Mouse (Mus musculus) intestine, embryonic 14.5 days (tissue): Measurements from ENCODE around the gene Gm21992. TPM values are rescaled to one million over a fixed set of nuclear protein-coding genes. Genes with fewer than 3 reads are reported as not detected.

Experiments
- polyA plus RNA-seq: library from polyadenylated mRNA; unstranded; fragments of >200 nt; fragmentation: Nextera tagmentation; extraction: Ambion mirVana; gene quantifications from 2 replicates; pipeline ENCODE4 v1.2.1, GENCODE M21; 2014

Gene Gm21992
- polyA plus RNA-seq, 1 experiment from 2014 or later = 25.7 TPM

Other genes starting within 250 kb of the Gm21992 start
- 8.6 and 9.3 TPM in 2 replicates for gene Lrfn4, start 195.9 kb downstream of the Gm21992 start, polyA plus RNA-seq
- 75.3 and 78.6 TPM in 2 replicates for gene Rce1, start 186.0 kb downstream of the Gm21992 start, polyA plus RNA-seq
- gene Gm960, start 112.9 kb downstream of the Gm21992 start, polyA plus RNA-seq = 3.2 and 3.8 TPM in 2 replicates
- gene Sptbn2, start 100.4 kb downstream of the Gm21992 start, polyA plus RNA-seq = 2.1 and 2.4 TPM in 2 replicates
- gene Rbm4b, start 55.1 kb downstream of the Gm21992 start, polyA plus RNA-seq = 55.0 and 62.4 TPM in 2 replicates
- 59.8 and 69.8 TPM in 2 replicates for gene Rbm4, start 17.7 kb downstream of the Gm21992 start, polyA plus RNA-seq
- gene Rbm14, start within 50 bp of the Gm21992 start, polyA plus RNA-seq = 77.1 and 82.3 TPM in 2 replicates
- gene Ccs, start 27.7 kb upstream of the Gm21992 start, polyA plus RNA-seq = 48.8 and 49.3 TPM in 2 replicates
- 0.17 TPM in 1 of 2 replicates, not detected in the other for gene Ccdc87, start 27.8 kb upstream of the Gm21992 start, polyA plus RNA-seq
- gene Ctsf, start 43.5 kb upstream of the Gm21992 start, polyA plus RNA-seq = 24.0 and 24.9 TPM in 2 replicates
- gene Actn3, start 66.3 kb upstream of the Gm21992 start, polyA plus RNA-seq = 0.87 and 1.4 TPM in 2 replicates
- gene Zdhhc24, start 67.1 kb upstream of the Gm21992 start, polyA plus RNA-seq = 9.7 and 10.9 TPM in 2 replicates
- 3.2 and 5.2 TPM in 2 replicates for gene Bbs1, start 95.0 kb upstream of the Gm21992 start, polyA plus RNA-seq
- 109 and 116 TPM in 2 replicates for gene Dpp3, start 116.7 kb upstream of the Gm21992 start, polyA plus RNA-seq
- 2.2 and 2.5 TPM in 2 replicates for gene Peli3, start 131.5 kb upstream of the Gm21992 start, polyA plus RNA-seq
- gene Mrpl11, start 150.5 kb upstream of the Gm21992 start, polyA plus RNA-seq = 119 and 127 TPM in 2 replicates
- gene Npas4, start 178.7 kb upstream of the Gm21992 start, polyA plus RNA-seq = 0.31 and 0.42 TPM in 2 replicates
- 6.8 and 7.0 TPM in 2 replicates for gene Slc29a2, start 212.2 kb upstream of the Gm21992 start, polyA plus RNA-seq
- gene B4gat1, start 227.2 kb upstream of the Gm21992 start, polyA plus RNA-seq = 39.1 and 45.2 TPM in 2 replicates
- gene AC124502.3, start 227.3 kb upstream of the Gm21992 start, polyA plus RNA-seq = 1.1 and 1.6 TPM in 2 replicates
- 49.6 and 50.8 TPM in 2 replicates for gene Brms1, start 229.7 kb upstream of the Gm21992 start, polyA plus RNA-seq
- 2.6 and 3.8 TPM in 2 replicates for gene Rin1, start 238.9 kb upstream of the Gm21992 start, polyA plus RNA-seq